In the genomic region with DNA sequence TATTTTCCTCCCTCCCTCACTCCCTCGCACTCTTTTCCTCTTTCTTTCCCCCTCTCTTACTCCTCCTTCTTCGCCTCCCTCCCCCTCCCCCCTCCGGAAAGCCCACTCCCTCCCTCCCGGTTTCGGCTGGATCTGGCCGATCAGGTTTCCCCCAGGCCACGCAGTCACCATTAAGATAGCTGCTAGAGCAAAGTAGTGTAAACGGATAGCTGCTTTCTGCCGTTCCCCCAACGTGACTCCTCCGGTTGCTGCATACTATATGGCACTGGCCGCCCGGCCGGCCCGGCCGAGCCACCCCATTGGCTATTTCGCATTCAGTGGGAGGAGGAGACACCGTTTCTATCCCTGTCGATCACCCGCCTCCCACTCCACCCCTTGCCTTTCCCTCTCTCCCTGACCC, we compare ENCODE assay signal across 8 mouse cellular contexts. TPM values are rescaled to one million over a fixed set of nuclear protein-coding genes. Genes with fewer than 3 reads are reported as not detected.
DNase-seq lines count a peak whose midpoint lies in the region; ATAC-seq lines count a peak whose summit lies in the region.

A gene (minus strand): TSS at position 261 of the 400 bp plus-strand sequence.

- H3K27me3 ChIP-seq in embryonic facial prominence, embryonic 15.5 days: no peaks in the 10 kb centered on the region; the same call in 1 of the 2 replicates
- no peaks in the 10 kb centered on the region for H3K27me3 ChIP-seq in heart, embryonic 12.5 days (replicated peaks)
- no peaks in the 10 kb centered on the region for H3K27me3 ChIP-seq in kidney, embryonic 15.5 days
- H3K27me3 ChIP-seq in liver, embryonic 13.5 days: peaks cover 76% of the 10 kb centered on the region
- no peaks in the 10 kb centered on the region for H3K27me3 ChIP-seq in neural tube, embryonic 11.5 days (ENCODE audit: control insufficient read depth, insufficient read depth, low read length)

- 0 out of 2 replicates have a peak, but pooled peaks cover 6% of the 10 kb centered on the region for H3K36me3 ChIP-seq in embryonic facial prominence, embryonic 15.5 days
- peaks cover 7% of the 10 kb centered on the region for H3K36me3 ChIP-seq in heart, embryonic 12.5 days
- peaks cover 11% of the 10 kb centered on the region for H3K36me3 ChIP-seq in kidney, embryonic 15.5 days
- H3K36me3 ChIP-seq in liver, embryonic 13.5 days: no peaks in the 10 kb centered on the region
- H3K36me3 ChIP-seq in neural tube, embryonic 11.5 days (ENCODE audit: control insufficient read depth, insufficient read depth, low read length): no peaks in the 10 kb centered on the region

- H3K9ac ChIP-seq in embryonic facial prominence, embryonic 15.5 days: peak within 1 kb of the TSS; percentile 88
- peak within 1 kb of the TSS; percentile 86 for H3K9ac ChIP-seq in heart, embryonic 12.5 days
- peak within 1 kb of the TSS; percentile 72 for H3K9ac ChIP-seq in kidney, embryonic 15.5 days
- H3K9ac ChIP-seq in liver, embryonic 13.5 days: 0 out of 2 replicates have a peak within 1 kb of the TSS, but pooled peaks have one; percentile 36
- peak within 1 kb of the TSS; percentile 80 for H3K9ac ChIP-seq in neural tube, embryonic 11.5 days (ENCODE audit: low read length)

- peak; percentile 46 to 54 for DNase-seq in adrenal gland, postnatal 4 days (ENCODE audit: low spot score in 2 of 2)
- DNase-seq in liver, embryonic 13.5 days: no peak
- peak; percentile 89 for DNase-seq in neural tube, embryonic 11.5 days (ENCODE audit: low spot score)
- peak; percentile 31 for DNase-seq in urinary bladder, postnatal 10 days (ENCODE audit: low spot score)

- WGBS in embryonic facial prominence, embryonic 15.5 days: 1% methylated on average over 20 of the region's 20 CpGs
- WGBS in heart, embryonic 12.5 days: under 1% methylated on average over 20 of the region's 20 CpGs
- WGBS in kidney, embryonic 15.5 days: 2% methylated on average over 19 of the region's 20 CpGs
- under 1% methylated on average over 20 of the region's 20 CpGs for whole genome bisulfite sequencing in liver, embryonic 13.5 days (ENCODE audit: insufficient replicate concordance)
- under 1% methylated on average over 20 of the region's 20 CpGs for WGBS in neural tube, embryonic 11.5 days

- ATAC-seq in CD4-positive, CD25-positive, alpha-beta regulatory T cell, adult 4 months: peak; percentile 22
- ATAC-seq in embryonic facial prominence, embryonic 15.5 days (ENCODE audit: insufficient number of reproducible peaks, low FRiP score, low TSS enrichment, low read depth): peak; percentile 87
- peak; percentile 81 for ATAC-seq in heart, embryonic 12.5 days (ENCODE audit: insufficient number of reproducible peaks, low FRiP score)
- peak; percentile 87 for ATAC-seq in kidney, embryonic 15.5 days (replicated peaks; ENCODE audit: low FRiP score)
- peak; percentile 68; the same call in 1 of the 2 replicates for ATAC-seq in liver, embryonic 13.5 days (ENCODE audit: low read depth)
- ATAC-seq in neural tube, embryonic 11.5 days (ENCODE audit: insufficient read depth, low FRiP score, low TSS enrichment): peak; percentile 86

- H3K4me2 ChIP-seq in embryonic facial prominence, embryonic 15.5 days (replicated peaks): peak within 1 kb of the TSS; percentile 98
- peak within 1 kb of the TSS; percentile 100 for H3K4me2 ChIP-seq in heart, embryonic 12.5 days
- peak within 1 kb of the TSS; percentile 96 for H3K4me2 ChIP-seq in kidney, embryonic 15.5 days
- peak within 1 kb of the TSS; percentile 79 for H3K4me2 ChIP-seq in liver, embryonic 13.5 days
- H3K4me2 ChIP-seq in neural tube, embryonic 11.5 days (ENCODE audit: low read depth): peak within 1 kb of the TSS; percentile 97

- peak within 1 kb of the TSS; percentile 78 for H3K4me3 ChIP-seq in embryonic facial prominence, embryonic 15.5 days (replicated peaks)
- H3K4me3 ChIP-seq in heart, embryonic 12.5 days: peak within 1 kb of the TSS; percentile 82
- H3K4me3 ChIP-seq in kidney, embryonic 15.5 days (replicated peaks): peak within 1 kb of the TSS; percentile 73
- peak within 1 kb of the TSS; percentile 56 for H3K4me3 ChIP-seq in liver, embryonic 13.5 days (replicated peaks)
- H3K4me3 ChIP-seq in neural tube, embryonic 11.5 days (ENCODE audit: low read depth, low read length): peak within 1 kb of the TSS; percentile 80

- peaks cover 26% of the 10 kb centered on the region for H3K4me1 ChIP-seq in embryonic facial prominence, embryonic 15.5 days
- H3K4me1 ChIP-seq in heart, embryonic 12.5 days (replicated peaks): peaks cover 18% of the 10 kb centered on the region
- peaks cover 26% of the 10 kb centered on the region for H3K4me1 ChIP-seq in kidney, embryonic 15.5 days
- peaks cover 27% of the 10 kb centered on the region; the same call in 1 of the 2 replicates for H3K4me1 ChIP-seq in liver, embryonic 13.5 days (replicated peaks)
- peaks cover 3% of the 10 kb centered on the region for H3K4me1 ChIP-seq in neural tube, embryonic 11.5 days (ENCODE audit: control insufficient read depth, insufficient read depth, low read length)

- H3K9me3 ChIP-seq in embryonic facial prominence, embryonic 15.5 days (replicated peaks): no peaks in the 10 kb centered on the region
- no peaks in the 10 kb centered on the region for H3K9me3 ChIP-seq in heart, embryonic 12.5 days (replicated peaks)
- H3K9me3 ChIP-seq in kidney, embryonic 15.5 days (replicated peaks): no peaks in the 10 kb centered on the region
- H3K9me3 ChIP-seq in liver, embryonic 13.5 days (replicated peaks): no peaks in the 10 kb centered on the region
- no peaks in the 10 kb centered on the region for H3K9me3 ChIP-seq in neural tube, embryonic 11.5 days (ENCODE audit: control insufficient read depth, low read length)

- H3K27ac ChIP-seq in embryonic facial prominence, embryonic 15.5 days (replicated peaks): peak within 1 kb of the TSS; percentile 89
- peak within 1 kb of the TSS; percentile 78 for H3K27ac ChIP-seq in heart, embryonic 12.5 days (ENCODE audit: poor library complexity, severe bottlenecking)
- H3K27ac ChIP-seq in kidney, embryonic 15.5 days: peak within 1 kb of the TSS; percentile 92
- H3K27ac ChIP-seq in liver, embryonic 13.5 days: no peak within 1 kb of the TSS
- H3K27ac ChIP-seq in neural tube, embryonic 11.5 days (ENCODE audit: low read depth, low read length): peak within 1 kb of the TSS; percentile 92

RNA-seq across cellular contexts. Expression of the gene that starts here (rescaled TPM):
- polyA plus RNA-seq in CD4-positive, CD25-positive, alpha-beta regulatory T cell, adult 4 months (2017; shearing (Covaris generic)): under 1 TPM in 1 of 2 experiments, not detected in 1; 0.16 TPM
- total RNA-seq in adrenal gland, postnatal 4 days (2021): 1 to 10 TPM; 2.9 to 3.7 TPM
- polyA plus RNA-seq in embryonic facial prominence, embryonic 15.5 days (2015; fragmentation: Nextera tagmentation; extraction: Ambion mirVana): 4.8 and 5.2 TPM in 2 replicates
- polyA plus RNA-seq in heart, embryonic 12.5 days (2016; fragmentation: Nextera tagmentation; extraction: Ambion mirVana): 1.8 and 2.1 TPM in 2 replicates
- polyA plus RNA-seq in kidney, embryonic 15.5 days (2015; fragmentation: Nextera tagmentation; extraction: Ambion mirVana): 4.2 and 4.5 TPM in 2 replicates
- polyA plus RNA-seq in liver, embryonic 13.5 days (2015; fragmentation: Nextera tagmentation; extraction: Ambion mirVana): 0.05 TPM in 2 replicates
- 8.5 and 9.7 TPM in 2 replicates for polyA plus RNA-seq in neural tube, embryonic 11.5 days (2014; fragmentation: Nextera tagmentation; extraction: Ambion mirVana)

Comparison
In these comparisons a context has a peak if more than half of its experiments do, and no peak if none do; other contexts are left out.
1. Peak in ATAC-seq in CD4-positive, CD25-positive, alpha-beta regulatory T cell, adult 4 months; RNA of the gene not detected or under 1 TPM.
2. Peak in ATAC-seq, H3K4me3 ChIP-seq, H3K9ac ChIP-seq and H3K4me2 ChIP-seq in liver, embryonic 13.5 days; RNA of the gene not detected or under 1 TPM.
3. ATAC-seq: peak in every context shown above with its lines; median percentile 87 in embryonic facial prominence, embryonic 15.5 days; 87 in kidney, embryonic 15.5 days; 86 in neural tube, embryonic 11.5 days; 81 in heart, embryonic 12.5 days; 68 in liver, embryonic 13.5 days; 22 in CD4-positive, CD25-positive, alpha-beta regulatory T cell, adult 4 months.
4. H3K9ac ChIP-seq: peak in every context shown above with its lines; median percentile 88 in embryonic facial prominence, embryonic 15.5 days; 86 in heart, embryonic 12.5 days; 80 in neural tube, embryonic 11.5 days; 72 in kidney, embryonic 15.5 days; 36 in liver, embryonic 13.5 days.